Mouse (Mus musculus): ENCODE data around the gene Ninj1. TPM values are rescaled to one million over a fixed set of nuclear protein-coding genes. Genes with fewer than 3 reads are reported as not detected.
A peak's percentile ranks its signal among the peaks of the same experiment; 100 is the strongest.

Gene Ninj1
- total RNA-seq, 2 experiments from 2014 or later = 15.0 to 16.2 TPM

GRCm38 (mm10) chr13:49171729-49172128 lies 15.6 kb upstream of the Ninj1 start:
- DNase-seq = no peak

GRCm38 (mm10) chr13:49172335-49172734 lies 14.9 kb upstream of the Ninj1 start:
- no peak for DNase-seq

- peak; percentile 96 for DNase-seq
Measured at GRCm38 (mm10) chr13:49172971-49173596, 14.2 kb upstream of the Ninj1 start.

- DNase-seq = no peak
Measured at GRCm38 (mm10) chr13:49175509-49175908, 11.8 kb upstream of the Ninj1 start.

GRCm38 (mm10) chr13:49178839-49179585 lies 8.3 kb upstream of the Ninj1 start:
- peak; percentile 64 for DNase-seq

- DNase-seq = no peak
Measured at GRCm38 (mm10) chr13:49180274-49180673, 7.0 kb upstream of the Ninj1 start.

- DNase-seq = no peak
Measured at GRCm38 (mm10) chr13:49180691-49181090, 6.6 kb upstream of the Ninj1 start.

GRCm38 (mm10) chr13:49181411-49181984 lies 5.8 kb upstream of the Ninj1 start:
- DNase-seq = no peak

GRCm38 (mm10) chr13:49183161-49183560 lies 4.1 kb upstream of the Ninj1 start:
- no peak for DNase-seq

- no peak for DNase-seq
Measured at GRCm38 (mm10) chr13:49183646-49184045, 3.6 kb upstream of the Ninj1 start.

GRCm38 (mm10) chr13:49186798-49187287 lies 442 bp upstream of the Ninj1 start:
- no peak for DNase-seq

- DNase-seq = no peak
Measured at GRCm38 (mm10) chr13:49188219-49188965, 1.1 kb downstream of the Ninj1 start.

GRCm38 (mm10) chr13:49188966-49189360 lies 1.7 kb downstream of the Ninj1 start:
- DNase-seq = no peak

- no peak for DNase-seq
Measured at GRCm38 (mm10) chr13:49189970-49190870, 2.9 kb downstream of the Ninj1 start.

GRCm38 (mm10) chr13:49190876-49191672 lies 3.8 kb downstream of the Ninj1 start:
- no peak for DNase-seq

GRCm38 (mm10) chr13:49191673-49192035 lies 4.4 kb downstream of the Ninj1 start:
- no peak for DNase-seq

- no peak for DNase-seq
Measured at GRCm38 (mm10) chr13:49192156-49192855, 5.0 kb downstream of the Ninj1 start.

GRCm38 (mm10) chr13:49193650-49194049 lies 6.4 kb downstream of the Ninj1 start:
- DNase-seq = no peak

- no peak for DNase-seq
Measured at GRCm38 (mm10) chr13:49194811-49195210, 7.5 kb downstream of the Ninj1 start.

- no peak for DNase-seq
Measured at GRCm38 (mm10) chr13:49195651-49196050, 8.4 kb downstream of the Ninj1 start.

Measured in gastrocnemius, postnatal 10 days (tissue).